Mouse (Mus musculus): ENCODE data around the gene Aldh1a2. TPM values are rescaled to one million over a fixed set of nuclear protein-coding genes. Genes with fewer than 3 reads are reported as not detected.

Aldh1a2 gene
- polyA plus RNA-seq, 1 experiment from 2014 or later: 26.7 TPM

GRCm38 (mm10) chr9:71276149-71276721, 60.6 kb downstream of the Aldh1a2 start:
- no peak overlapping the region for H3K4me3 ChIP-seq (ENCODE audit: low read length)
- no peak for ATAC-seq (replicated peaks; ENCODE audit: extremely low read depth, insufficient read depth, low FRiP score)
- peaks cover 4% of the 10 kb centered on the region; the same call in 1 of the 2 replicates for H3K9me3 ChIP-seq (replicated peaks; ENCODE audit: control insufficient read depth, low read length)
- H3K4me1 ChIP-seq (ENCODE audit: control insufficient read depth, insufficient read depth, low read length): no peaks in the 10 kb centered on the region
- no peak overlapping the region for H3K4me2 ChIP-seq (ENCODE audit: low read depth, low read length)
- WGBS: 59% methylated on average over 14 of the region's 14 CpGs
- no peaks in the 10 kb centered on the region for H3K36me3 ChIP-seq (ENCODE audit: control insufficient read depth, insufficient read depth)
- no peak overlapping the region; the same call in 1 of the 2 replicates for H3K27ac ChIP-seq (ENCODE audit: low read length)
- H3K9ac ChIP-seq (ENCODE audit: low read length): no peak overlapping the region
- 0 out of 2 replicates have a peak, but pooled peaks cover 2% of the 10 kb centered on the region for H3K27me3 ChIP-seq (ENCODE audit: control insufficient read depth, insufficient read depth, low read length)

GRCm38 (mm10) chr9:71278741-71279140, 63.2 kb downstream of the Aldh1a2 start:
- Histone ChIP-seq H3K36me3 (ENCODE audit: control insufficient read depth, insufficient read depth) (no peaks in the 10 kb centered on the region), H3K4me1 (ENCODE audit: control insufficient read depth, insufficient read depth, low read length) (no peaks in the 10 kb centered on the region), H3K27ac (ENCODE audit: low read length) (no peak overlapping the region), H3K4me2 (ENCODE audit: low read depth, low read length) (no peak overlapping the region), H3K9me3 (replicated peaks; ENCODE audit: control insufficient read depth, low read length) (no peaks in the 10 kb centered on the region), H3K27me3 (ENCODE audit: control insufficient read depth, insufficient read depth, low read length) (0 out of 2 replicates have a peak, but pooled peaks cover 2% of the 10 kb centered on the region), H3K4me3 (ENCODE audit: low read length) (no peak overlapping the region), H3K9ac (ENCODE audit: low read length) (no peak overlapping the region)
- ATAC-seq (replicated peaks; ENCODE audit: extremely low read depth, insufficient read depth, low FRiP score): no peak
- 82% methylated on average over 4 of the region's 4 CpGs for WGBS

- Histone ChIP-seq H3K27ac (ENCODE audit: low read length) (no peak overlapping the region), H3K4me1 (ENCODE audit: control insufficient read depth, insufficient read depth, low read length) (no peaks in the 10 kb centered on the region), H3K4me2 (ENCODE audit: low read depth, low read length) (no peak overlapping the region), H3K9ac (ENCODE audit: low read length) (no peak overlapping the region), H3K36me3 (ENCODE audit: control insufficient read depth, insufficient read depth) (no peaks in the 10 kb centered on the region), H3K27me3 (ENCODE audit: control insufficient read depth, insufficient read depth, low read length) (0 out of 2 replicates have a peak, but pooled peaks cover 2% of the 10 kb centered on the region), H3K9me3 (replicated peaks; ENCODE audit: control insufficient read depth, low read length) (no peaks in the 10 kb centered on the region), H3K4me3 (ENCODE audit: low read length) (no peak overlapping the region)
- no peak for ATAC-seq (replicated peaks; ENCODE audit: extremely low read depth, insufficient read depth, low FRiP score)
- WGBS: 84% methylated on average over 7 of the region's 7 CpGs
These were observed 67.6 kb downstream of the Aldh1a2 start for GRCm38 (mm10) chr9:71283156-71283555.

GRCm38 (mm10) chr9:71285231-71285630, 69.6 kb downstream of the Aldh1a2 start:
- Histone ChIP-seq H3K27ac (ENCODE audit: low read length) (no peak overlapping the region), H3K9ac (ENCODE audit: low read length) (no peak overlapping the region), H3K36me3 (ENCODE audit: control insufficient read depth, insufficient read depth) (no peaks in the 10 kb centered on the region), H3K9me3 (replicated peaks; ENCODE audit: control insufficient read depth, low read length) (no peaks in the 10 kb centered on the region), H3K4me3 (ENCODE audit: low read length) (no peak overlapping the region), H3K4me2 (ENCODE audit: low read depth, low read length) (no peak overlapping the region), H3K27me3 (ENCODE audit: control insufficient read depth, insufficient read depth, low read length) (no peaks in the 10 kb centered on the region), H3K4me1 (ENCODE audit: control insufficient read depth, insufficient read depth, low read length) (0 out of 2 replicates have a peak, but pooled peaks cover 2% of the 10 kb centered on the region)
- ATAC-seq (replicated peaks; ENCODE audit: extremely low read depth, insufficient read depth, low FRiP score): no peak
- 89% methylated on average over 3 of the region's 3 CpGs for WGBS

GRCm38 (mm10) chr9:71286420-71286819, 70.8 kb downstream of the Aldh1a2 start:
- Histone ChIP-seq H3K27ac (ENCODE audit: low read length) (no peak overlapping the region), H3K9me3 (replicated peaks; ENCODE audit: control insufficient read depth, low read length) (no peaks in the 10 kb centered on the region), H3K4me1 (ENCODE audit: control insufficient read depth, insufficient read depth, low read length) (0 out of 2 replicates have a peak, but pooled peaks cover 2% of the 10 kb centered on the region), H3K4me2 (ENCODE audit: low read depth, low read length) (no peak overlapping the region), H3K4me3 (ENCODE audit: low read length) (no peak overlapping the region), H3K27me3 (ENCODE audit: control insufficient read depth, insufficient read depth, low read length) (no peaks in the 10 kb centered on the region), H3K9ac (ENCODE audit: low read length) (no peak overlapping the region), H3K36me3 (ENCODE audit: control insufficient read depth, insufficient read depth) (no peaks in the 10 kb centered on the region)
- 89% methylated on average over 9 of the region's 9 CpGs for WGBS
- ATAC-seq (replicated peaks; ENCODE audit: extremely low read depth, insufficient read depth, low FRiP score): no peak

- no peak overlapping the region for H3K9ac ChIP-seq (ENCODE audit: low read length)
- no peak for ATAC-seq (replicated peaks; ENCODE audit: extremely low read depth, insufficient read depth, low FRiP score)
- 61% methylated on average over 6 of the region's 6 CpGs for WGBS
These were observed 73.1 kb downstream of the Aldh1a2 start for GRCm38 (mm10) chr9:71288738-71289137.

GRCm38 (mm10) chr9:71289810-71290209, 74.2 kb downstream of the Aldh1a2 start:
- 85% methylated on average over 3 of the region's 3 CpGs for WGBS
- ATAC-seq (replicated peaks; ENCODE audit: extremely low read depth, insufficient read depth, low FRiP score): no peak
- Histone ChIP-seq H3K4me1 (ENCODE audit: control insufficient read depth, insufficient read depth, low read length) (0 out of 2 replicates have a peak, but pooled peaks cover 2% of the 10 kb centered on the region), H3K4me2 (ENCODE audit: low read depth, low read length) (no peak overlapping the region), H3K27ac (ENCODE audit: low read length) (no peak overlapping the region), H3K9ac (ENCODE audit: low read length) (no peak overlapping the region), H3K4me3 (ENCODE audit: low read length) (no peak overlapping the region), H3K36me3 (ENCODE audit: control insufficient read depth, insufficient read depth) (no peaks in the 10 kb centered on the region), H3K27me3 (ENCODE audit: control insufficient read depth, insufficient read depth, low read length) (0 out of 2 replicates have a peak, but pooled peaks cover 2% of the 10 kb centered on the region), H3K9me3 (replicated peaks; ENCODE audit: control insufficient read depth, low read length) (no peaks in the 10 kb centered on the region)

More at GRCm38 (mm10) chr9:71288738-71289137, 73.1 kb downstream of the Aldh1a2 start:
- H3K36me3 ChIP-seq (ENCODE audit: control insufficient read depth, insufficient read depth): no peaks in the 10 kb centered on the region
- 0 out of 2 replicates have a peak, but pooled peaks cover 2% of the 10 kb centered on the region for H3K4me1 ChIP-seq (ENCODE audit: control insufficient read depth, insufficient read depth, low read length)
- no peaks in the 10 kb centered on the region for H3K9me3 ChIP-seq (replicated peaks; ENCODE audit: control insufficient read depth, low read length)
- H3K27me3 ChIP-seq (ENCODE audit: control insufficient read depth, insufficient read depth, low read length): 0 out of 2 replicates have a peak, but pooled peaks cover 2% of the 10 kb centered on the region
- no peak overlapping the region for H3K4me3 ChIP-seq (ENCODE audit: low read length)
- no peak overlapping the region for H3K4me2 ChIP-seq (ENCODE audit: low read depth, low read length)
- no peak overlapping the region for H3K27ac ChIP-seq (ENCODE audit: low read length)

GRCm38 (mm10) chr9:71290730-71291129, 75.1 kb downstream of the Aldh1a2 start:
- 65% methylated on average over 1 of the region's 1 CpGs for WGBS
- H3K36me3 ChIP-seq (ENCODE audit: control insufficient read depth, insufficient read depth): no peaks in the 10 kb centered on the region
- 0 out of 2 replicates have a peak, but pooled peaks cover 2% of the 10 kb centered on the region for H3K4me1 ChIP-seq (ENCODE audit: control insufficient read depth, insufficient read depth, low read length)
- H3K9ac ChIP-seq (ENCODE audit: low read length): no peak overlapping the region
- no peak for ATAC-seq (replicated peaks; ENCODE audit: extremely low read depth, insufficient read depth, low FRiP score)
- no peaks in the 10 kb centered on the region for H3K9me3 ChIP-seq (replicated peaks; ENCODE audit: control insufficient read depth, low read length)
- no peak overlapping the region for H3K4me3 ChIP-seq (ENCODE audit: low read length)
- H3K4me2 ChIP-seq (ENCODE audit: low read depth, low read length): no peak overlapping the region
- 0 out of 2 replicates have a peak, but pooled peaks cover 2% of the 10 kb centered on the region for H3K27me3 ChIP-seq (ENCODE audit: control insufficient read depth, insufficient read depth, low read length)
- no peak overlapping the region for H3K27ac ChIP-seq (ENCODE audit: low read length)

- no peak overlapping the region for H3K4me3 ChIP-seq (ENCODE audit: low read length)
- no peaks in the 10 kb centered on the region for H3K36me3 ChIP-seq (ENCODE audit: control insufficient read depth, insufficient read depth)
- H3K9me3 ChIP-seq (replicated peaks; ENCODE audit: control insufficient read depth, low read length): no peaks in the 10 kb centered on the region
- ATAC-seq (replicated peaks; ENCODE audit: extremely low read depth, insufficient read depth, low FRiP score): no peak
- H3K4me2 ChIP-seq (ENCODE audit: low read depth, low read length): no peak overlapping the region
- no peaks in the 10 kb centered on the region for H3K4me1 ChIP-seq (ENCODE audit: control insufficient read depth, insufficient read depth, low read length)
- H3K27me3 ChIP-seq (ENCODE audit: control insufficient read depth, insufficient read depth, low read length): 0 out of 2 replicates have a peak, but pooled peaks cover 2% of the 10 kb centered on the region
- H3K9ac ChIP-seq (ENCODE audit: low read length): no peak overlapping the region
- H3K27ac ChIP-seq (ENCODE audit: low read length): no peak overlapping the region
- 59% methylated on average over 8 of the region's 8 CpGs for WGBS
These were observed 79.9 kb downstream of the Aldh1a2 start for GRCm38 (mm10) chr9:71295501-71295900.

Data from heart, embryonic 16.5 days (tissue).